Mouse (Mus musculus): ENCODE results near the gene Hist1h4n.

The Hist1h4n gene

GRCm38 (mm10) chr13:21831418-21832394 lies at the start of gene Hist1h4n:
TSS of gene Hist1h4n (minus strand) at chr13:21832196.
- under 1% methylated on average over 27 of the region's 58 CpGs for WGBS

- 80% methylated on average over 6 of the region's 6 CpGs for WGBS
Measured at GRCm38 (mm10) chr13:21880735-21881134, 48.7 kb upstream of the Hist1h4n start.

GRCm38 (mm10) chr13:21865503-21865902 lies 33.5 kb upstream of the Hist1h4n start:
- 76% methylated on average over 3 of the region's 3 CpGs for WGBS

- WGBS: 36% methylated on average over 5 of the region's 5 CpGs
Measured at GRCm38 (mm10) chr13:21861608-21862007, 29.6 kb upstream of the Hist1h4n start.

- WGBS: 6% methylated on average over 15 of the region's 15 CpGs
Measured at GRCm38 (mm10) chr13:21855698-21856162, 23.7 kb upstream of the Hist1h4n start.

- WGBS: 8% methylated on average over 11 of the region's 11 CpGs
Measured at GRCm38 (mm10) chr13:21855146-21855545, 23.1 kb upstream of the Hist1h4n start.

- 56% methylated on average over 3 of the region's 3 CpGs for WGBS
Measured at GRCm38 (mm10) chr13:21852215-21852945, 20.4 kb upstream of the Hist1h4n start.

- 69% methylated on average over 1 of the region's 1 CpGs for WGBS
Measured at GRCm38 (mm10) chr13:21850696-21851095, 18.7 kb upstream of the Hist1h4n start.

- WGBS: 37% methylated on average over 8 of the region's 8 CpGs
Measured at GRCm38 (mm10) chr13:21847883-21848282, 15.9 kb upstream of the Hist1h4n start.

- WGBS: no CpG with 5 or more reads among the region's 4 CpGs
Measured at GRCm38 (mm10) chr13:21840508-21840907, 8.5 kb upstream of the Hist1h4n start.

- WGBS: no CpG with 5 or more reads among the region's 24 CpGs
Measured at GRCm38 (mm10) chr13:21833461-21833860, 1.5 kb upstream of the Hist1h4n start, which contains the start of the genes Hist1h2ap and Hist1h2br. TSS of gene Hist1h2ap (minus strand) at chr13:21833507. TSS of gene Hist1h2br (plus strand) at chr13:21833743.

- 94% methylated on average over 10 of the region's 10 CpGs for WGBS
Measured at GRCm38 (mm10) chr13:21830344-21830743, 1.7 kb downstream of the Hist1h4n start.

- 78% methylated on average over 3 of the region's 3 CpGs for WGBS
Measured at GRCm38 (mm10) chr13:21828511-21828910, 3.5 kb downstream of the Hist1h4n start.

GRCm38 (mm10) chr13:21820082-21820890 lies 11.7 kb downstream of the Hist1h4n start:
- 68% methylated on average over 6 of the region's 16 CpGs for WGBS

- WGBS: 0% methylated on average over 14 of the region's 14 CpGs
Measured at GRCm38 (mm10) chr13:21812092-21812491, 19.9 kb downstream of the Hist1h4n start.

GRCm38 (mm10) chr13:21811539-21811938 lies 20.5 kb downstream of the Hist1h4n start, which contains the start of gene Hist1h4m:
TSS of gene Hist1h4m (plus strand) at chr13:21811746.
- no CpG with 5 or more reads among the region's 24 CpGs for WGBS

- no CpG with 5 or more reads among the region's 8 CpGs for WGBS
Measured at GRCm38 (mm10) chr13:21811074-21811473, 20.9 kb downstream of the Hist1h4n start.

GRCm38 (mm10) chr13:21810073-21810472 lies 21.9 kb downstream of the Hist1h4n start, which contains the start of the genes Hist1h2bq and Hist1h2ao:
TSS of gene Hist1h2bq (minus strand) at chr13:21810197.
TSS of gene Hist1h2ao (plus strand) at chr13:21810465.
- WGBS: no CpG with 5 or more reads among the region's 23 CpGs

- WGBS: no CpG with 5 or more reads among the region's 4 CpGs
Measured at GRCm38 (mm10) chr13:21803058-21803457, 28.9 kb downstream of the Hist1h4n start.

GRCm38 (mm10) chr13:21795584-21795983 lies 36.4 kb downstream of the Hist1h4n start:
- 93% methylated on average over 7 of the region's 7 CpGs for WGBS
